Mouse (Mus musculus) liver, adult 2 months (tissue): ENCODE data around the gene Ctrc.

Experiments used
- CTCF ChIP-seq: fragments of 200-500 bp; IDR thresholded peaks from 2 replicates; pipeline ENCODE4 v1.5.1; 2011; ENCODE audit warnings: low read depth, low read length, control low read depth
- POLR2A ChIP-seq: fragments of 200-500 bp; IDR thresholded peaks from 2 replicates; pipeline ENCODE4 v1.6.1; 2011; ENCODE audit warnings: low read length, control low read depth; ENCODE audit not compliant: insufficient read depth; ENCODE audit errors: extremely low read depth

DNA sequence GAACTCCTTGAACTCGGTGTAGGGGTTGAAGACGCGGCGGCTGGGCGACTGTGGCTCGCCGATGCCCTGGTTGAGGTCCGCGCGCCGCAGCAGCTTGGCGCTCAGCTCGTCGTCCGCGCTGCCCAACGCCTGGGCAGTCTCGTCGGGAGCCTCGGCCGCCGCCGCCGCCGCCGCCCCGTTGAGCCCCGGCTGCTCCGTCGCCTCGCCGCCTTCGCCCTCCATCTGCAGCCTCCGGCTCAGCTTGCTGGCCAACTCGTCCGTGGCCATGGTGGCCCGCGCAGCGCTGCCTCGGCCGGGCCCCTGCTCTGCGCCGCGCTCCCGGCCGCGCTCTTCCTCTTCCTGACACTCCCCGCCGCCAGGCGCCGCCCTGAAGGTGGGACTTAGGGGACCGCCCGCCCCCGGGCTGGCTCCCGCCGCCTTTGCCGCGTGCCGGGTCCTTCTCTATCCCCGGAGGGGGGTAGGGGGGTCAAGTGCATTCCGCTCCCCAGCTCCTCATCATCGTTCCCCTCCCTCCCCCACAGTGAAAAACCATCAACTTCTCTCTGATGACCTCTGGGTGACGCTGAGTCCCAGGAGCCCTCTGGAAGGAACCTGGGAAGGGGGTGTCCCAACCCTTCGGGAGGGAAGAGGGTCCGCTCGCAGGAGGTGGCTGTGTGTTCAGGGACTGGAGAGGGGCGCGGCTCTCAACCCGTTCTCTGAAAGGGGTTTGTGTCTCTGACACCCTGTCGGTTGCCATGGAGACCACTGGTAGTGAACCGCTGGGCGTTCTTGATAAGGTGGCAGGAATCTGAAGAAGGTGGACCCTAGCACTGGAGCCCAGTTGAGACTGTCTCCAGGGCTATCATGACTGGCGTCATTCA is 28.7 kb upstream of the Ctrc start, which contains the start of gene Efhd2:
- TF ChIP-seq POLR2A: peak; percentile 96
- TF ChIP-seq CTCF: no peak
